Mouse (Mus musculus) G1E (cell line): Measurements from ENCODE around the gene Zfp961.

Source experiments
- CTCF ChIP-seq: IDR thresholded peaks from 2 replicates; pipeline ENCODE4 v1.5.1; 2012; ENCODE audit warnings: low read depth, low read length, inconsistent platforms, mixed read lengths
- GATA1 ChIP-seq: IDR thresholded peaks from 2 replicates; pipeline ENCODE4 v1.6.1; 2012; ENCODE audit warnings: borderline replicate concordance, low read length, inconsistent platforms, mixed read lengths
- POLR2AphosphoS5 ChIP-seq: IDR thresholded peaks from 2 replicates; pipeline ENCODE4 v1.6.1; 2012; ENCODE audit warnings: low read depth, low read length, inconsistent platforms; ENCODE audit not compliant: insufficient replicate concordance

DNA sequence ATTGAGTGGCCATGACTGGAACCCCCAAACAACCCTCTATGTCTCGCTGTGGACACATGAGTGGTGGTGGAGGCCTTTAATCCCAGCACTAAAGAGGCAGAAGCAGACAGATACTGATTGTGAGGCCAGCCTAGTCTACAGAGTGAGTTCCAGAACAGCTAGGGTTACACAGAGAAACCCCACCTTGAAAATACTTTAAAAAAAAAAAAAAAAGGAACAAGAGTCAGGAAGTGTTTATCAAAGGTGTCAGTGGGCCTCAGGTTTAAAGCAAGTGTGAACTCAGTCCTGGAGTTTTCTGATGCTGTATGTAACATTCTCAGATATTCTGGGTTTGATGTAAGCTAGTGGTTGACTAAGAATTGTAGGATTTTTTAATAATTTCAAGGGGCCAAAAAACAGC lies 1.7 kb downstream of the Zfp961 start:
- no peak for TF ChIP-seq CTCF
- no peak for TF ChIP-seq GATA1
- TF ChIP-seq POLR2AphosphoS5 = no peak
